Mouse (Mus musculus): ENCODE results near the gene Fmo3. TPM values are rescaled to one million over a fixed set of nuclear protein-coding genes. Genes with fewer than 3 reads are reported as not detected.

Fmo3 gene
- polyA plus RNA-seq (2012; rRNA removed): not detected in 2 replicates

- TF ChIP-seq POLR2A (IDR thresholded peaks at IDR 0.05; ENCODE audit: borderline replicate concordance, extremely low read depth, insufficient read depth, insufficient read length, poor library complexity, severe bottlenecking) (no peak), CTCF (IDR thresholded peaks at IDR 0.05; ENCODE audit: borderline replicate concordance, extremely low read depth, insufficient read depth, insufficient read length) (no peak)
- no peak for DNase-seq (ENCODE audit: low read depth)
Observed at GRCm38 (mm10) chr1:162984428-162984827, at the start of gene Fmo3. Gene Fmo3 (minus strand): TSS chr1:162984528.

- DNase-seq (ENCODE audit: low read depth): no peak
- TF ChIP-seq POLR2A (IDR thresholded peaks at IDR 0.05; ENCODE audit: borderline replicate concordance, extremely low read depth, insufficient read depth, insufficient read length, poor library complexity, severe bottlenecking) (no peak), CTCF (IDR thresholded peaks at IDR 0.05; ENCODE audit: borderline replicate concordance, extremely low read depth, insufficient read depth, insufficient read length) (no peak)
Observed at GRCm38 (mm10) chr1:163023075-163023474, 38.7 kb upstream of the Fmo3 start.

- TF ChIP-seq CTCF (IDR thresholded peaks at IDR 0.05; ENCODE audit: borderline replicate concordance, extremely low read depth, insufficient read depth, insufficient read length) (no peak), POLR2A (IDR thresholded peaks at IDR 0.05; ENCODE audit: borderline replicate concordance, extremely low read depth, insufficient read depth, insufficient read length, poor library complexity, severe bottlenecking) (no peak)
Observed at GRCm38 (mm10) chr1:163009220-163009619, 24.9 kb upstream of the Fmo3 start.

GRCm38 (mm10) chr1:163003496-163003895 lies 19.2 kb upstream of the Fmo3 start:
- TF ChIP-seq CTCF (IDR thresholded peaks at IDR 0.05; ENCODE audit: borderline replicate concordance, extremely low read depth, insufficient read depth, insufficient read length) (no peak), POLR2A (IDR thresholded peaks at IDR 0.05; ENCODE audit: borderline replicate concordance, extremely low read depth, insufficient read depth, insufficient read length, poor library complexity, severe bottlenecking) (no peak)

More at GRCm38 (mm10) chr1:163009220-163009619, 24.9 kb upstream of the Fmo3 start:
- no peak for DNase-seq (ENCODE audit: low read depth)

GRCm38 (mm10) chr1:163001271-163001829 lies 17.0 kb upstream of the Fmo3 start:
- TF ChIP-seq POLR2A (IDR thresholded peaks at IDR 0.05; ENCODE audit: borderline replicate concordance, extremely low read depth, insufficient read depth, insufficient read length, poor library complexity, severe bottlenecking) (no peak), CTCF (IDR thresholded peaks at IDR 0.05; ENCODE audit: borderline replicate concordance, extremely low read depth, insufficient read depth, insufficient read length) (no peak)
- no peak for DNase-seq (ENCODE audit: low read depth)

More at GRCm38 (mm10) chr1:163003496-163003895, 19.2 kb upstream of the Fmo3 start:
- DNase-seq (ENCODE audit: low read depth): no peak

- TF ChIP-seq POLR2A (IDR thresholded peaks at IDR 0.05; ENCODE audit: borderline replicate concordance, extremely low read depth, insufficient read depth, insufficient read length, poor library complexity, severe bottlenecking) (no peak), CTCF (IDR thresholded peaks at IDR 0.05; ENCODE audit: borderline replicate concordance, extremely low read depth, insufficient read depth, insufficient read length) (no peak)
Observed at GRCm38 (mm10) chr1:162987546-162987945, 3.2 kb upstream of the Fmo3 start.

GRCm38 (mm10) chr1:162986777-162987176 lies 2.4 kb upstream of the Fmo3 start:
- DNase-seq (ENCODE audit: low read depth): no peak
- TF ChIP-seq CTCF (IDR thresholded peaks at IDR 0.05; ENCODE audit: borderline replicate concordance, extremely low read depth, insufficient read depth, insufficient read length) (no peak), POLR2A (IDR thresholded peaks at IDR 0.05; ENCODE audit: borderline replicate concordance, extremely low read depth, insufficient read depth, insufficient read length, poor library complexity, severe bottlenecking) (no peak)

More at GRCm38 (mm10) chr1:162987546-162987945, 3.2 kb upstream of the Fmo3 start:
- no peak for DNase-seq (ENCODE audit: low read depth)

GRCm38 (mm10) chr1:162986121-162986748 lies 1.9 kb upstream of the Fmo3 start:
- TF ChIP-seq POLR2A (IDR thresholded peaks at IDR 0.05; ENCODE audit: borderline replicate concordance, extremely low read depth, insufficient read depth, insufficient read length, poor library complexity, severe bottlenecking): no peak
- TF ChIP-seq CTCF (IDR thresholded peaks at IDR 0.05; ENCODE audit: borderline replicate concordance, extremely low read depth, insufficient read depth, insufficient read length): no peak
- no peak for DNase-seq (ENCODE audit: low read depth)

- no peak for DNase-seq (ENCODE audit: low read depth)
- TF ChIP-seq CTCF (IDR thresholded peaks at IDR 0.05; ENCODE audit: borderline replicate concordance, extremely low read depth, insufficient read depth, insufficient read length): no peak
- TF ChIP-seq POLR2A (IDR thresholded peaks at IDR 0.05; ENCODE audit: borderline replicate concordance, extremely low read depth, insufficient read depth, insufficient read length, poor library complexity, severe bottlenecking): no peak
Observed at GRCm38 (mm10) chr1:162963556-162963955, 20.8 kb downstream of the Fmo3 start.

GRCm38 (mm10) chr1:162957422-162957821 lies 26.9 kb downstream of the Fmo3 start:
- TF ChIP-seq CTCF (IDR thresholded peaks at IDR 0.05; ENCODE audit: borderline replicate concordance, extremely low read depth, insufficient read depth, insufficient read length): no peak
- TF ChIP-seq POLR2A (IDR thresholded peaks at IDR 0.05; ENCODE audit: borderline replicate concordance, extremely low read depth, insufficient read depth, insufficient read length, poor library complexity, severe bottlenecking): no peak
- DNase-seq (ENCODE audit: low read depth): no peak

GRCm38 (mm10) chr1:162953079-162953478 lies 31.2 kb downstream of the Fmo3 start:
- no peak for DNase-seq (ENCODE audit: low read depth)
- TF ChIP-seq CTCF (IDR thresholded peaks at IDR 0.05; ENCODE audit: borderline replicate concordance, extremely low read depth, insufficient read depth, insufficient read length): no peak
- no peak for TF ChIP-seq POLR2A (IDR thresholded peaks at IDR 0.05; ENCODE audit: borderline replicate concordance, extremely low read depth, insufficient read depth, insufficient read length, poor library complexity, severe bottlenecking)

GRCm38 (mm10) chr1:162949763-162950162 lies 34.6 kb downstream of the Fmo3 start:
- DNase-seq (ENCODE audit: low read depth): no peak
- TF ChIP-seq CTCF (IDR thresholded peaks at IDR 0.05; ENCODE audit: borderline replicate concordance, extremely low read depth, insufficient read depth, insufficient read length): no peak
- TF ChIP-seq POLR2A (IDR thresholded peaks at IDR 0.05; ENCODE audit: borderline replicate concordance, extremely low read depth, insufficient read depth, insufficient read length, poor library complexity, severe bottlenecking): no peak

All from brain, embryonic 14.5 days (tissue).